7 mouse cellular contexts compared by ENCODE assay signal in genomic region chr17:43518644-43519409, GRCm38 (mm10). TPM values are rescaled to one million over a fixed set of nuclear protein-coding genes. Genes with fewer than 3 reads are reported as not detected.
DNase-seq lines count a peak whose midpoint lies in the region; ATAC-seq and TF ChIP-seq lines count a peak whose summit lies in the region.

No protein-coding gene starts in this region.

- no peaks in the 10 kb centered on the region for H3K36me3 ChIP-seq in hindbrain, postnatal 0 days (ENCODE audit: insufficient read depth, low read length)

- H3K27me3 ChIP-seq in hindbrain, postnatal 0 days (ENCODE audit: insufficient read depth, low read length) = no peaks in the 10 kb centered on the region

- H3K9me3 ChIP-seq in hindbrain, postnatal 0 days (ENCODE audit: low read length) = peaks cover 8% of the 10 kb centered on the region

- 29% methylated on average over 18 of the region's 18 CpGs for WGBS in hindbrain, postnatal 0 days

- no peak overlapping the region for H3K4me3 ChIP-seq in hindbrain, postnatal 0 days (ENCODE audit: low read length)

- H3K4me2 ChIP-seq in hindbrain, postnatal 0 days (ENCODE audit: low read depth, low read length) = no peak overlapping the region

- peak; percentile 47 to 85 for DNase-seq in adrenal gland, adult (ENCODE audit: inconsistent age in 2 of 2, low spot score in 1 of 2)
- peak; percentile 81 to 88 for DNase-seq in cerebellum, postnatal 14 days
- DNase-seq in gastrocnemius, adult 18-20 months (ENCODE audit: low spot score) = peak; percentile 53
- peak; percentile 94 for DNase-seq in hindbrain, postnatal 0 days (ENCODE audit: low spot score)
- DNase-seq in left cerebral cortex, adult 18-20 months (ENCODE audit: low spot score in 2 of 2) = peak; percentile 69 to 78
- peak; percentile 4 to 7 for DNase-seq in right cerebral cortex, postnatal 36 days (ENCODE audit: low spot score in 2 of 2)

- ATAC-seq in hindbrain, postnatal 0 days = peak; percentile 87
- ATAC-seq in megakaryocyte-erythroid progenitor cell, adult 5-6 weeks (replicated peaks; ENCODE audit: low FRiP score, low TSS enrichment, poor library complexity, severe bottlenecking) = peak; percentile 79

- no peak overlapping the region for H3K27ac ChIP-seq in hindbrain, postnatal 0 days

- H3K9ac ChIP-seq in hindbrain, postnatal 0 days (replicated peaks; ENCODE audit: low read length) = no peak overlapping the region

- TF ChIP-seq CTCF in hindbrain, postnatal 0 days (IDR thresholded peaks at IDR 0.05; ENCODE audit: low read depth) = peak; percentile 85

- H3K4me1 ChIP-seq in hindbrain, postnatal 0 days (ENCODE audit: insufficient read depth, low read length) = no peaks in the 10 kb centered on the region

RNA-seq across cellular contexts. Expression of gene Mep1a, which starts 16.2 kb away (rescaled TPM):
- under 1 TPM in 1 of 2 experiments, not detected in 1; 0.18 TPM for total RNA-seq in gastrocnemius, adult 18-20 months (2021)
- 0.43 TPM in 1 of 2 replicates, not detected in the other for total RNA-seq in hindbrain, postnatal 0 days (2014; rRNA removed)
- 0.13 and 0.15 TPM in 2 replicates for polyA plus RNA-seq in hindbrain, postnatal 0 days (2015; fragmentation: Nextera tagmentation; extraction: Ambion mirVana)
- not detected for total RNA-seq in left cerebral cortex, adult 18-20 months (2021)
- not detected in 2 replicates for total RNA-seq in megakaryocyte-erythroid progenitor cell, adult 5-6 weeks (2014; fragmentation: Nextera tagmentation)
- not detected in 2 replicates for total RNA-seq in megakaryocyte-erythroid progenitor cell, adult 5-6 weeks (2017)

RNA-seq across cellular contexts. Expression of gene Ankrd66, which starts 24.6 kb away (rescaled TPM):
- not detected for total RNA-seq in gastrocnemius, adult 18-20 months (2021)
- total RNA-seq in hindbrain, postnatal 0 days (2014; rRNA removed) = 0.10 TPM in 1 of 2 replicates, not detected in the other
- polyA plus RNA-seq in hindbrain, postnatal 0 days (2015; fragmentation: Nextera tagmentation; extraction: Ambion mirVana) = 1.2 and 1.9 TPM in 2 replicates
- under 1 TPM in 1 of 2 experiments, not detected in 1; 0.35 TPM for total RNA-seq in left cerebral cortex, adult 18-20 months (2021)
- not detected in 2 replicates for total RNA-seq in megakaryocyte-erythroid progenitor cell, adult 5-6 weeks (2014; fragmentation: Nextera tagmentation)
- not detected in 2 replicates for total RNA-seq in megakaryocyte-erythroid progenitor cell, adult 5-6 weeks (2017)

RNA-seq across cellular contexts. Expression of gene Pla2g7, which starts 49.1 kb away (rescaled TPM):
- 10 to 100 TPM; 46.2 to 70.1 TPM for total RNA-seq in gastrocnemius, adult 18-20 months (2021)
- total RNA-seq in hindbrain, postnatal 0 days (2014; rRNA removed) = 114 and 115 TPM in 2 replicates
- 313 and 342 TPM in 2 replicates for polyA plus RNA-seq in hindbrain, postnatal 0 days (2015; fragmentation: Nextera tagmentation; extraction: Ambion mirVana)
- total RNA-seq in left cerebral cortex, adult 18-20 months (2021) = 10 to 100 TPM; 83.5 to 85.2 TPM
- not detected in 2 replicates for total RNA-seq in megakaryocyte-erythroid progenitor cell, adult 5-6 weeks (2014; fragmentation: Nextera tagmentation)
- not detected in 2 replicates for total RNA-seq in megakaryocyte-erythroid progenitor cell, adult 5-6 weeks (2017)

Comparison
In these comparisons a context has a peak if more than half of its experiments do, and no peak if none do; other contexts are left out.
1. DNase-seq: peak in every context shown above with its lines; median percentile 94 in hindbrain, postnatal 0 days; 84 in cerebellum, postnatal 14 days; 74 in left cerebral cortex, adult 18-20 months; 66 in adrenal gland, adult; 53 in gastrocnemius, adult 18-20 months; 6 in right cerebral cortex, postnatal 36 days.
2. RNA of gene Pla2g7, which starts 49.1 kb away (total RNA-seq): 114 to 115 TPM in hindbrain, postnatal 0 days, 83.5 to 85.2 TPM in left cerebral cortex, adult 18-20 months and 46.2 to 70.1 TPM in gastrocnemius, adult 18-20 months; not detected in megakaryocyte-erythroid progenitor cell, adult 5-6 weeks; every median in the first group is over 10 times any median in the second.